Mouse (Mus musculus) ovary, adult 18-20 months (tissue): ENCODE measurements around the gene Ppp1r2.
"Not testable (repeated sequence)": the region's sequence is repeated elsewhere in the genome, so short reads cannot be mapped to it uniquely, and the experiment has no call there.

Source experiments
- DNase-seq: peaks from one replicate; pipeline ENCODE4 v3.0.0; 2022; ENCODE audit warnings: low spot score, mixed read lengths

Gene Ppp1r2

GRCm38 (mm10) chr16:31274674-31275460, at the start of gene Ppp1r2:
Ppp1r2 (minus strand) TSS chr16:31275277.
- DNase-seq: peak; percentile 83

DNA sequence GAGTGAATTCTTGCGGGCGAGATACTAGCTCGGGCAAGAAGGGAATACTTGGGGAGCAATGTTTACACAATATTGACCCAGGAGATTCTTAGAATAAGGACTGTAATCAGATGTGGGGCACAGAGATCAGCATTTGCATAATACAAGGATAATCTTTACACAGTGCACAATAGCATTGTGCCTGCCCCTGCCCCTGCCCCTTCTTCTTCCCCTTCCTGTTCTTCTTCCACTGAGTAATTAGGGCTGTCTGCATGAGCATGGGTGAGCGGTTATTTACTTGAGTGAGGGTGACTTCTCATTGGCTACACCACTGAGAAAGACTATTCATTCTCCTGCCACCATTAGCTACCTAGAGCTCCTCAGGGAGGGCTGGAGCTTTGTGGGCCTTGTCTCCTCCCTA, 46.4 kb upstream of the Ppp1r2 start:
- no peak for DNase-seq

- no peak for DNase-seq
Observed at GRCm38 (mm10) chr16:31320954-31321353, 45.9 kb upstream of the Ppp1r2 start.

- DNase-seq: not testable (repeated sequence)
Observed at GRCm38 (mm10) chr16:31319723-31320122, 44.6 kb upstream of the Ppp1r2 start.

- DNase-seq: no peak
Observed at GRCm38 (mm10) chr16:31319316-31319715, 44.2 kb upstream of the Ppp1r2 start.

DNA sequence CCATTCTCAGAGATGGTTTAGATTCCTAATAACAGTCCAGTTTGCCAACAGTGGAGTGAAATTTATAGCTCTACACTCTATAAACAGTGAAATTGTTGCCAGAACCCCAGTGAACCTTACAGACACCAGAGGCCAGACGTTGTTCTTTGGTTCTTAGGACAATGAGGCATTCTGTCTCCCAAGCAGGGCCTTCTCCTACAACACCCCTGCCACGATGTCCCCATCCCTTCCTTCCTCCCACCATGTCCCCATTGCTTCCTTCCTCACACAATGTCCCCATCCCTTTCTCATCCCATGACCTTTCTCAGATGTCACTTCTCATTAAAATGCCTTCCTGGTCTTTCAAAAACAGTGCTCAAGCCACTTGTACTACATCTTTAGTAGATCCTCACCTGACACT, 43.3 kb upstream of the Ppp1r2 start:
- DNase-seq: no peak

DNA sequence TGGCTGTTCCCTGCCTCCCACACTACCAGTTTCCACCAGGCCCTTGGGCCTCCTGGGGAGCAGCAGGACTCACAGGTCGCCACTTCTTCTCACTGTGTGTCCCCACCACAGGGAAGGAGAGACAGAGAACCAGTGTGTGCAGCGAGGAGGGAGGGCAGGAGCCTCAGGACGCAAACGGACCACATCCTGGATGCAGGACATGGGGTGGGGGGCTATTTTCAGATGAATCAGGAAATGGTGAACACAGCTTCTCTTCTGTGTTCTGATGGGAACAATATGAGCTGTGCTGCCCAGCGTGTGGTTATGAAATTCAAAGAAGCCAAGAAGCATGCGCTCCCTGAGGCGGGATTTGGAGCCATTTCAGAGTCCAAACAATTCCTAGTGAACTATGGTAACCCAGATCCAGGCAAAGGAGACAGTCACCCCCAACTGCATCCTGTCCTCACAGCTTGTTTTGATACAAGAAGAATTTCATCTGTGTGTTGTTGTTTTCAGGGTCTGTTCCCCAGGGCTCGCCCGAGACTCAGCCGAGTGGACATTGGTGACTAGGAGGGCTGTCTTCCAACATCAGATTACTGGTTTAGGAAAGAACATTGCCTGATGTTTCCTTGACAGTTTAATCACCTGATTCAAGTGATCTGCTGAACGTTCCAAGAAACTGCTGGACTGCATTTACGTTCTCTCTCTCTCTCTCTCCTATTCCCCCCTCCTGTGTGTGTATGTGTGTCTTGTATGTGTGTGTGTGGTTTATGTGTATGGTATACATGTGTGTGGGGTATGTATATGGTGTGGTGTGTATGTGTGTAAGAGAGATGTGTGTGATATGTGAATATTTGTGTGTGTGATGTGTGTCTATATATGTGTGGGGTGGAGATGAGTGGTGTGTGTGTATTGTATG, 41.4 kb upstream of the Ppp1r2 start:
- not testable (repeated sequence) for DNase-seq

DNA sequence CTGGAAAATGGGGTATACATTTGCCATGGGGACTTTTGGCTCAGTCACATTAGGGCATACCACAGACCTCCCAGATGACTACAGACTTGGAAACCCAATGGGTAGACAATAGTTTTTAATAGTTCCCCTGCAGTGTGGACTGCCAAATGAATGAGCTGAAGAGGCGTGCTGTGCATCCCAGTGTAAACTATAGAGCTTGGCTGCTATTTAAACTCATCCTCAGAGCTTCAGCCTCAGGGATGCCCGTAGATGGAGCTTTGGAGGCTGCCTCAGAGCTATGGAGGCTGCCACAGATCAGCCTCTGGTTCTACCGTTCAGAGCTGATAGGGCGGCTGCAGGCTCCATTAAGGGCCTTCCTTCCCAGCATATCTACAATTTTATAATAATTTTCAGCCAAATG, 40.2 kb upstream of the Ppp1r2 start:
- DNase-seq: no peak

DNA sequence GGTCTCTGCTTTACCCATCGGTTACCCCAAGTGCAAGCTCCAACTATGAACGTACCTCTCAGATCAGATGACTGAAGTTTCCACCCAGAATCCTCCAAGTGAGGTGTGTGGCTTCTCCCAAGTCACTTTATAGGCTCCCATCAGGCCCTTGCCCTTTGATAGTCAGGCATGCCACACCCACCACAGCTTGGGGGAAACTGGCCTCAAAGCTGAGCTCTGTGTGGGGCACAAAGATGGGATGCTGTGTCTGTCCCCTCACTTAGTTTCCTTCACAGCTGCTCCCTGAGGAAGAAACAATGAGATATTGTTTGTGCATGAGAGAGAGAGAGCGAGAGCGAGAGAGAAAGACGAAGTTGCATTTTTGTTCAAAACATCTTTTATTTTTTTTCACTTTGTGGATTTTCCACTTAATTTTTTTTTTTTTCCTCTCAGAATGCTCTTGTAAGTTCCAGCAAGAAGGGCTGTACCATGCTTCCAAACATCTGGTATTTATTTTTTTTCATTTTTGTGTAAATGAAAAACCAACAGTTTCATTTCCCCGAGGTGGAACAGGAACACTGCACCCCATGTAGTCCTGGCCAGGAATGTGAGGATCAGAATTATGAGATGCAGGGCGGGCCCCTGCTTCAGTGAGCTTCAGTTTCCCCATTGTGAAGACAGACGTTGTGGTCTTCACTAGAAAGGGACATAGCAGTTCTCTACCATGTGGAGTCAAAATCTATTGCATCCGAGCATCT, 39.6 kb upstream of the Ppp1r2 start, which contains the start of gene Apod:
TSS of gene Apod (minus strand) at position 312 of the 737 bp plus-strand sequence.
- no peak for DNase-seq

DNA sequence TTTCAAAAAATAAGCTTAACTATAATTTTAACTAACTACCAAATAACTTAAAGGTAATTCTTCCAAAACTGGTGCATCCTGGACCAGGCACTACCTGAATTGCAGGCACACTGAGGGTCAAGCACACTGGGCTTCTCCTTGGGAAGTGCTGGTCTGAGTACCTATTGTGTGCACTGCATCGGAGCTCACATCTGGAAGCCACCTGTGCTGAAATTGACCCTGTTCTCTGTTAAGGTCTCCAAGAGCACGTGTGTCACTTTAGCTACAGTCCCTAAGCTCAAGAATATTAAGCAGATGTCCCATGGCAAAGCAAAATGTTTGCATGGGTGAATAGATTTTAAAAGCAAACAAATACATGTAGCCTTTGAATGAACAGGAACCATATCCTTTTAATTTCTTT, 38.5 kb upstream of the Ppp1r2 start:
- no peak for DNase-seq

DNA sequence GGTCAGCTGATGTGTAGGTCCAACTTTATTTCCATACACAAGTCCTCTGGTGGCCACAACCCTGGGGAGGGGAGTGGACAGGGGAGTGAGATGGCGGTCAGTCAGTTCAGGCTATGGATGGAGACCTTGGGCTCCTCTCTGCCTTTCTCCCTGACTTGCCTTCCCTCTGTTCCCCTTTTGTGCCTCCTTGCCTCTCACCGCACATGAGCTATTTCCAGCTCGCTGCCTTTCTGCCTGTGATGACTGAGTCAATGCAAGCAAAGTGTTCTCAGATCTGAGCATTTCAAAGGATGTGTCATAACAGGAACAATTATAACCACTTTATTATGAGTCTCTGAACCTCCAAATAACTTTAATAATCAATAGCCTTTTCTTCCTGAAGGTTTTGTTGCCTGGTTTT, 37.2 kb upstream of the Ppp1r2 start:
- no peak for DNase-seq

DNA sequence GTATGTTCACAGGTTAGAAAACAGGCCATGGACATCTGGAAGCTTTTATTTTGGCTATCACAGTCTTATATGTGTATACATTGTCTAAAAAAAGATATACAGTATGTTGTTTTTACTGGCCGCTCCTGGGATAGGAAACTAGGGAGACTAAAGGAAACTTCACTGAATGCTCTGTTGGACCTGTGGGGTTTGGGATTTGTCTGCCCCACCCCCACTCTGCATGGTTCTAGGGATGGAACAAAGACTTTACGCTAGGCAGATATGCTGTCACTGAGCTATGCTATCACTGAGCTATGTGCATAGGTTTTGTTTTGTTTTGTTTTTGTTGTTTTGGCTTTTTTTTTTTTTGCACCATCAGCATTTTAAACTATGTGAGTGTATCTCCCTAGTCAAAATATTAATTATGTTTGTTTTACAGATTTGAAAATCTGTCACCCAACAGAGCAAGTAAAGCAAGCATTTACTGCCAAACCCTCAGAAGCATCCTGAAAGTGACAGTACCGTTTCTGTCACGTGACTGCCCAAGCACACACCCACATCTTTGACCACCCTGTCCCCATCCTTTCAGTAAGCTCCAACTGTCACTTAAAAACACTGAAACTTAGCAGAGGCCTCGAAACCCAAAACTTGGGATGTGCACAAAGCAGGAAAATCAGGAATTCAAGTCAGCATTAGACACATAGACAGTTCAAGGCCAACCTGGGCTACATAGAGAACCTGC, 30.3 kb upstream of the Ppp1r2 start:
- no peak for DNase-seq

- no peak for DNase-seq
Observed at GRCm38 (mm10) chr16:31303276-31303675, 28.2 kb upstream of the Ppp1r2 start.

DNA sequence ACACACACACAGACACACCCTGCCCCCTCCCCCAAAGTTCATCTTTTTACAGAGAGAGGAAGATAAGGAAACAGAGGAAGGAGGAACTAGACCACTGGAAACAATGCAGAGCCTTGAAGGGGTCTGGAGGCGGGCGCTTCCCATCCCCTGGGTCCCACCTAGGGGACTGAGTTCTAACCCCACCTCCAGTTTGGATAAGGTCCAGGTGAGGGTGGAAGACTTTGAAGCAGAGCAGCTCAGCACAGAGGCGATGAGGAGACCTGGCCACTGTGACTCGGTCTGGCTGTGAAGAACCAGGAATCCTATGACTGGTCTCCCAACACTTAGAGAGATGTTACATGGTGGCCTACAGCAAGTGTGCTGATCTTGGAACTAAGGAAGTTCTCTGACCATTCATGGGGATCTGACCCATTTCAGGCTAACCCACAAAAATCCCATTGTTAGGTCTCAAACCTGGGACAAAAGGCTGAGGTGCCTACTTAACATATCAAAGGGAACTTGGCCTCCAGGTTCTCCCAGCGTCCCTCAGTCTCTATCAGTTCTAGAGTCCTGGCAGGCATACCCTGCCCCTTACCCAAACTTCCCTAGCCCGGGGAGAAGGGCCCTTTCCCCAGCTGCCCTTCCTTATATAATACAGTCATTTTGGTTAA, 25.9 kb upstream of the Ppp1r2 start:
- no peak for DNase-seq

DNA sequence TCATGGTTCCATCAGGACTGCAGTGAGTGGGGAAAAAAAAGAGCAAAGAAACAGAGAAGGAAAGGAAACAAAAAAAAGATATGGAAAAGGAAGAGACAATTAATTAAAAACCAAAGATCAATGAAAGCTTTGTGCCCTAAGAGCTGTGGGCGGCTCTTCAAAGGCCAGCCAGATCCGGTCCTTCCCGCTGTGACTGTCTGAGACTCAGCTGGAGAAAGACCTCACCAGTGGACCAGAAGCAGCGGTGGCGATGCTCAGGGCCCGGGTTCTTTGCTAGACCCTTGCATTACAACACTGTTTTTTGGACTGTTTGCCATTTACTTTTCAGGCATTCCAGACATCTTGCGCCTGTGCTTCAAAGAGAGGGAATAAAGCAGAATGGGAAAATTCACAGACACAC, 25.4 kb upstream of the Ppp1r2 start:
- DNase-seq: no peak

DNA sequence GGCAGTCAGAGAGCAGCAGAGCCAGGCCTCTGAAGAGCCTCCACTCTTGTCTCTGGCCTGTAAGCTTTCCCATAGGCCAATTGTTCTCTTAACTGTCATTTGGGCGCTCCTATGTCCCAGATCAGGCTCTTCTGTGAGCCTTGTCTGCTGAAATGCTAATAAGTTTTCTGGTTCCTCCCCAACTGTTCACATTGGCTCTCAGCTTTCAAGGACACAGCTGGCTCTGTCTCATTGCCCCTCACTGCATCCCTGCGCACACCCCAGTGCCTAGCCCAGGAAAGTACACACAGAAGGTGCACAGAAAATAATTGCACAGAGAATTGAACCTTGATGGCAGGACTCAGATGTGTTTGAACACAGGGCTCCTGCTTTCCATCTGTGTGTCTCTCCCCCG, 24.9 kb upstream of the Ppp1r2 start:
- DNase-seq: no peak

- DNase-seq: no peak
Observed at GRCm38 (mm10) chr16:31299164-31299959, 24.3 kb upstream of the Ppp1r2 start.

DNA sequence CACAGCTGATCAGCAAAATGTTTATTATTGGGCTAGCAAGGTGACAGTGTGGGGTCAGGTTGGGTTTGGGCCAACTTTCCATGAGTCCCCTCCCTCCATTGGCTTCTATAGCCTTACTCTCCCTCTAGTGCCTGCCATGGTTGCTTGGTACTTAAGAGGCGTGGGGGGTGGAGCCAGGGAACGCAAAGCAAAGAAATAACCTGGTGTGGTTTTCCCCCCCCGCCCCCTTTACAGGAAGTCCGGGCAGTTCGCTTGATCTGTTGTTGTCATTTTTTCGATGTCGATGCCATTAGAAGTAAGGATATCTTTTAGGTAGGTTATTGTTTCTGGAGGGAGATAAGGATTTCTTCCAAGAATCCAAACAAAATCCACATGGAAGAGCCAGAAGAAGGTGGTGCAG, 22.0 kb upstream of the Ppp1r2 start:
- DNase-seq: no peak

DNA sequence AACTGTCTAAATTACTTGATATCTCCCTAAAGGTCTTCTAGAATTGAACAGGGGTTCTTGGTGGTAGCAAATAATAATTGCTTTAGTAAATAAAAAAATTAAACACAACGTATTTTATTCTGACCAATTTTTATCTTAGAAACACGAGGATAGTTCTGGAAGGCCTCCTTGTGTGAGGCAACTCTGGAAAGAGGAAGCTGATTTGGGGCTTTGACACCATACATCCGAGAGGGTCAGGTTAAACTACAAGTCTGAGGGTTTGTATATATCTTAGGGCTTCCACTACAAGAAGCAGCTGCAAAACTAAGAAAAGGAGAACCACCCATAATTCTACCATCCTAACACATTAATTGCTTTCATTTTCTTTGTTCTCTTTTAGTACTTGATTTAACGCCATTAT, 18.7 kb upstream of the Ppp1r2 start:
- no peak for DNase-seq

DNA sequence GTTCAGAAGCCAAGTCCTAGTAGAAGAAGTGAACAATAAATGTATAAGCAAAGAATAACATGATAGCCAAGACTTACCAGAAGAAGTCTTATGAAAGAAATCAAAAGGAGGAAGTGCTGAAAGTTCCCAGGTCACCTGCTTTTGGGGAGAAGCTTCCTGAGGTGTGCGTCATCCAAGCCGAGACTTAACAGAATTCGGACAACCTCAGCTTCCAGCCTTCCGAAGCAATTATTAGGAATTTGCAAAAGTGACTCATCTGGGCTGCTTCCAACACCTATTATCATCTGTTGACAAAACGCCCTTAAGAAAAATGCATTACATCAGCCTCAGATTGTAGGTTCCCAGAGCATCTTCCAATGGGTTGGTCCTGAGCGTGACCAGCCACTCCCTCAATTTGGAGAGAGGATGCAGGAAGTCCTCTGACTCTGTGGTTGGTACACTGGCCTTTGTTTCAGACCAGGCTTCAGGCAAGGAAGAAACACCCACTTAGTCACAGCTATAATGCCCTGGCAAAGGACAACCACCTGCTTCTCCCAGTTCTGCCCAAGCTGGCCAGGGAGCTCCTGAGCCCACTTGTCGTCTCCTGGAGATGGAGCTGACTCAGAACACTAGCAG, 15.8 kb upstream of the Ppp1r2 start:
- no peak for DNase-seq
